Mouse (Mus musculus) ES-CJ7 (cell line): ENCODE data around the gene Kif26b.
A peak's percentile ranks its signal among the peaks of the same experiment; 100 is the strongest.

Experiments used
- DNase-seq: peaks from one replicate; pipeline ENCODE4 v3.0.0; 2011; ENCODE audit warnings: low read depth, low spot score

The Kif26b gene

DNA sequence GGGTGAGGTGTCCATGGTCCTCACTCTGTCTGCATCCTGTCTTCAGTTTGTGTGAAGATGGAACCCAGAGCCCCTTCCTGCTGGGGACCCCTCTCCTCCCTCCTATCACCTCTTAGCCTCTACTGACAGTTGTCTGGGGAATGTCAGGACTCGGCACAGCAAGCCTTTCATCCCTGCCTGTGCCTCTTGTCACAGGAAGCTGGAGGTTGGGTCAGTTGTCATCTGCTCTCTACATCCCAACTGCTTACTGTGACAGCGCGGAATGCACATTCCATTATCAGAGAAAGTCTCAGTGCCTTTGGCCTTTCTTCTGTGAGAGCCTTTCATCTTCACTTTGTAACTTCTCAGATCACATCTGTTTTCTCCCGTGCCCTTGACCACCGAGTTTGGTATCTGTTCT, 132.6 kb downstream of the Kif26b start:
- no peak for DNase-seq

DNA sequence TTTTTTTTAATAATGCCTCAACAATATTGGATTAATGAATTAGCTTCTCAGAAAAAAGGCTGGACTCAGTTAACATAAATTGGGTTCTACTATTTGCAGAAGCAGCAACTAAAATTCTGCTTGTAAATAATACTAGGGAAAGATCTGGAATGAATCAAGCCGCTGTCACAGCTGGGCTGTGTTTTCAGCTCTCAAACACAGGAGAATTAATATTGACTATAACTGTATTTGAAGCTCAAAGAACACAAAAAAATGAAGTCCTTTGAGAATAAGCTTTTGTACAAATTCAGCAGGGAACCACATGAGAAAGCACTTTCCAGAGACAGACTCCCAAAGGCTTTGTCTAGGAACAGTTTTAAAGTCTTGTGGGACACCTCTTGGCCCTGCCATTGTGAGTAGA, 134.6 kb downstream of the Kif26b start:
- no peak for DNase-seq

DNA sequence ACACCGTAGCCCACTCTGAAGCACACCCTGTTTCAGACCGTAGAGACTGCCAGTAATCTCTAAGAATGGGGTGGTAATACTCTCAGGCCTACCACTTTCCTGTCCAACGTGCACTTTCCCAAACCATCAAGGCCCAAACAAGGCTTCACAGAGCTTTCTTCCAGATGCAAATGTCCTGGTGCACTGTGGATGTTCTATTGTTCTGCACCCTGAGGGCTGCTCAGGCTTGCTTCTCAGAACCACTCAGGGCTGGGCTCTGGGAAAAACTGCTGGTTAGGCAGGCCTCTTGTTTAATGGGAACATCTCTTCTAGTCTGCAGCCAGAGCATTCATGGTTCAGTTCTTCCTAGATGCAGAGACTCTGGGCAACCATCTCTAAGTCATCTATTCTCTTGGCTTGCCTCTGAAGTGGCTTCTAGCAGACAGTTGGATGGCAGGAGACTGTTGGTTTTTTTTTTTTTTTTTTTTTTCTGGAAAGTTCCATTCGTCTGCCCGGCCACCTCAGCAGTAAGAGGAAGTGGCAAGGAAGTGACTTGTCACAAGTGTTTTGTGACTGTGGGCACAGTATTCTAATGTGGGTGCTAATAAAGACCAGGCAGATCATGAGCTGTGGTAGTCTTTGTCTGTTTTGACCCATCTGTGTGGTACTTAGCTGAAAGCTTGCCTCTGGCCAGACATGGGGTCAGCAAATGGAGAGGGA, 135.5 kb downstream of the Kif26b start:
- peak; percentile 57 for DNase-seq

DNA sequence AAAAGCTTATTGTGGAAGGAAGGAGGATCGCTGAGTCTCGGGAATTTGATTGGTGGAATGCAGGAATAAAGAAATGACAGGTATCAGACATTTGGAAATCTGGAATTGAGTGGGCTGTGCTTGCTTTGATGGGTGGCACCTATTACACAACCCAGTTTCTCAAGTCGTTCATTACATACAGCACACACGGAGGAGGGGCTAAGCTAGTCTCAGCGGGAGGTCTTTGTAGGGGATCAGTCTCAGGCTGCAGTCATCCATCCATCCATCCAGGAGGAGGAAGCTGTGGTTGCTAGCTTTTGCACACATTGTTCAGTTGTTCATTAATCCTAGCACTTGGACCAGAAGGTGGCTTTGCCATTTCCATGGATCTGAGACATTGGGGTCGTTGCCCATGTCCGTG, 137.6 kb downstream of the Kif26b start:
- no peak for DNase-seq

DNA sequence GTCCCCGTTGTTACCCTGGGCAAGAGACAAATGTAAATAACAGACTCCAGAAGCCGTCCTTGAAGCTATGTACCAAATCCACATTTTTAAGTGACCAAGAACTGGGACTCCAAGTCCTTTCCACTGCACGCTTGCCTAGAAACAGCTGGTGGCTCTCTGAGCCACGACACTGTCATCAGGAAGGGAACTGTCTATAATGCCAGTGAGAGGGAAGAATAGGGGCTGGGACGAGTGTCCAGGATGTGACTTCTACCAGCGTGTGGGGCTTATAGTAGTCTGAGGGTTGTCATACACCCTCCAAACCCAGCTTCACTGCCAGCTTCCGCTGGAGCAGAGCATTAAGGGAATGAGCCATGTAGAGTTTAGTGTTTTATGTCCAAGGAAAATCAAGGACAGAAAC, 138.9 kb downstream of the Kif26b start:
- no peak for DNase-seq

DNA sequence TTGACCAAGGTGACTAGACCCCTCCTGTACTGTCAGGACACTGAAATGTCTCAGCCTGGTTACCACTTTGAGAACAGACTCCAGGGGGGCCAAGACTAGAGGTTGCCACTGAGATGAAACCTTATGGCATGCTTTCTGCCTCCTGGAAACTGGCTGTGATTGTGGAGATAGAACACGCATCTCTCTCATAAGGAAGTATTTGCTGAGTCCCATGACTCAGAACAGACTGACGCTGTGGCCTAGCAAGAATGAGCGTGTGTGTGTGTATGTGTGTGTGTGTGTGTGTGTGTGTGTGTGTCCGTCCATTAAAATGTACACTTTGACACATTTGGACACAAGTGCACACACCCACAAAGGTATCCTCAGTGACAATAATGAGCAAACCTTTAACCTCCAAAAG, 140.0 kb downstream of the Kif26b start:
- DNase-seq, result no peak

DNA sequence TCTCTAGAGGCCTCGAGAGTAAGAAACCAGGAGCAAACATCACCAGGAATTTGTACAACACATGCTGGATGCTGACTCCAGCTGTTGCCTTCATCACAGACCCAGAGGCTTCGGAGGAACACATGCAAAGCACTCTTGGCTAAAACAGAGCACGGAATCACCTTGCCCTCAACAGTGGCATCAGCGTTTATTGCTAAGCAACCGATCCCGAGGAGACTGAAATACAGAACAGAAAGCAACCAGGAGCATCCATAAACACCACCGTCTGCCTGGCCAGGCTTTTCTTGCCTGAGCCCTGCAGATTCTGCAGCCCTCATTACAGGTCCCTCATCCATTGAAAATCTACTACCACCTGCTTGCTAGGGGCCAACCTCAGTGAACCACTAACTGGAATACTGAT, 144.1 kb downstream of the Kif26b start:
- no peak for DNase-seq

DNA sequence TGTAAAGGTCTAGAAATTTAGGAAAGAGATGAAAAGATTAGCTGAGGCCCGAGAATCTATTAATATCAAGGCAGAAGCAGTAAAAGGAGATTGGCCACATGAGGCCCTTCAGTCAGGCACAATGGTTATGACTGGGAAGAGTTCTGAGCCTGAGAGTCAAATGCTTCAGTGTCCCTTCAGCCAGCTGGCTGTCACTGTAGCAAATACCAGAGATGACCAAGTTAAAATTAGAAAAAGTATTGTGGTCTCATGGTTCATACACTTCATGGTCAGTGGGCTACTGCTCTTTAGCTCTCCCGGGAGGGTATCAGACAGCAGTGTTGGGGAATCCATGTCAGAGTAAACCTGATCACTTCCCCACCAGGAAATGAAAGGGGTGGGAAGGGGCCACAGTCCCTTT, 144.6 kb downstream of the Kif26b start:
- DNase-seq, result no peak

DNA sequence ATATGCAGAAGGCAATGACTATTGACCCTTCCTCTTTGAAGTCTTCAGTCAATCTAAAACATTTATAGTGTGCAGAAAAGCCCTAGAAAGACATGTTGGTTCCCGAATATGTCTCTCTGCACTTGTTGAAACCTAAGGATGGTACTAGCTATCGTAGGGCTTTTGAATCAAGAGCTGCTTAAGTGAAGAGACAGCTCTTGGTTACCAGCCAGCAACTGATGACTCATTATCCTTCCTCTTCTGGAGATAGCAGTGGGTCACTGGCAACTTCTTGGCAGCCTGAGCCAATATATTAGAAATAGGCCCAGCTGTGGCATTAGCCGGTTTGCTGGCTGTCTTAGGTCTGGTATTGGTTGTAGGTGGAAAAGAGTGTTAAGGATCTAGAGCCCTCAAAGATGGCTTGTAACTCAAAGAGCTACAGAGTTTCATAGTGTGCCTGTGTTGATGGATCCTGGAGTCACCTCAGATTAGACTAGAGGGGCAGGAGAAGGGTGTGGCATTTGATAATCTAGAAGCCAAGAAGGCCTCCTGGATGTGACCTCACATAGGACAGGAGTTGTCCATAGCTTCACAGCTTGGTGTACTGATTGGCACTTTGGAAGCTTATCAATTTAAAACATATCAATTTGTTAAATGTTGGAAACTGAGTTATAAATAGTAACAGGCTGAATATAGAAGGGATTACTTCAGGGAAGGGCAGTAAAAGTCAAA, 146.8 kb downstream of the Kif26b start:
- DNase-seq, result no peak

DNA sequence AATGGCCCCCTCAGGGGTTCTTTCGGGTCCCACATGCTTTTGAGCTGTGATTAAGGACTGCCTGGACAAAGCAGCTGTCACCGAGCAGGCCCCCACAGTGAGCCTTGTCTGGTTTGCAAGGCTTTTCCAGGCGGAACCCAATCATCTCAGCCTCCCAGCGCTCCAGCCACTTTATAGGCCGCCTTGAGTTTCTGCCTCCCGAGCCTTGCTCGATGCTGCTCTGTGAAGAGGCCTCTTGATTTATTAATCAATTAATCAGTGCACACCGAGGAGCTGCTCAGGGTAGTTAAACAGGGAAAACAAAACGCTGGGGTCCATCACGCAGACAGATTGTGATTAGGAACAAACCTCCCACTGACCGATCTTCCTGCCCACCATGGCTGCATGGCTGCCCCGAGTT, 148.2 kb downstream of the Kif26b start:
- no peak for DNase-seq

DNA sequence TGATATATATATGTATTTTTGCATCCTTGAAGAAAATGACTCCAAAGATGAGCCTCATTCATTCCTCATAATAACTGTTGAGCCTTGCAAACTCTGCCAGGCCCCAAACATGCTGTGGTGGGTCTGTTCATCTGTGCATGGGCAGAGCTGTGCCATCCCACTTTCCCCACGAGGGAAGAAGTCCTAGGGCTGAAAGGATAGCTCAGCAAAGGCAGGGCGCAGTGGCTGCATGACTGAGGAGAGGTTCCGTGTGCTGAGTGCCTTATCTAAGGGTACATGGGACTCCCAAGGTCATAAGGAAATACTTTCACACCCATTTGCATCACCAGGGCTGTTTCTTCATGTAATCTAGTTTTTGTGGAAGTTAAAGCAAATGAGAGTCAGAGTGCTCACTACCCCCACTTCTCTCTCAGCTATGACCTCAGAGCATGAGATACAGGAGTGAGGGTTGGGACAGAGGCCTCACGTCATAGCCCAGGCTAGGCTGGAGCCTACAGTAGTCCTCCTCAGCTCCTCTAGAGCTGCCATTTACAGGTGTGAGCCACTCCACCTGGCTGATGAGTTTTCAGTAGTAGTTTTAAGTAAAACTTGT, 148.8 kb downstream of the Kif26b start:
- no peak for DNase-seq

DNA sequence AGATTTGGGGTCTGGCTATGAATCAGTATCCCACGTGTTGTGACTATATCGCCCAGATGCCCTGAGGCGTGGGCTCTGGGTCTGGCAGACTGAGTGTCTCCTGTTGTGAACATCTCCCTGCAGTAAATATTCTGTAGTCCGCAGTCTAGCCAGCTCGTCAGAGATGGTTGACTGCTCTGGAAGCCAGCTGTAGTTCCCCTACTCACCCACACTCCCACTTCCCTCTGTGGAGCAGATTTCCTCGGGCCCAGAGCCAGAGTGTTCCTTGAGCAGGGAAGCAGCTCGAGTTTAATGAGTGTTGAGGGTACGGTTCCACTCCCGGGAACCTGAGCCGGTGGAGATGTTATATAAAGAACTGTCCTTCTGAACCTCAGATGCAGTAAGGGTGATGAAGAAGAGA, 154.7 kb downstream of the Kif26b start:
- DNase-seq, result no peak

DNA sequence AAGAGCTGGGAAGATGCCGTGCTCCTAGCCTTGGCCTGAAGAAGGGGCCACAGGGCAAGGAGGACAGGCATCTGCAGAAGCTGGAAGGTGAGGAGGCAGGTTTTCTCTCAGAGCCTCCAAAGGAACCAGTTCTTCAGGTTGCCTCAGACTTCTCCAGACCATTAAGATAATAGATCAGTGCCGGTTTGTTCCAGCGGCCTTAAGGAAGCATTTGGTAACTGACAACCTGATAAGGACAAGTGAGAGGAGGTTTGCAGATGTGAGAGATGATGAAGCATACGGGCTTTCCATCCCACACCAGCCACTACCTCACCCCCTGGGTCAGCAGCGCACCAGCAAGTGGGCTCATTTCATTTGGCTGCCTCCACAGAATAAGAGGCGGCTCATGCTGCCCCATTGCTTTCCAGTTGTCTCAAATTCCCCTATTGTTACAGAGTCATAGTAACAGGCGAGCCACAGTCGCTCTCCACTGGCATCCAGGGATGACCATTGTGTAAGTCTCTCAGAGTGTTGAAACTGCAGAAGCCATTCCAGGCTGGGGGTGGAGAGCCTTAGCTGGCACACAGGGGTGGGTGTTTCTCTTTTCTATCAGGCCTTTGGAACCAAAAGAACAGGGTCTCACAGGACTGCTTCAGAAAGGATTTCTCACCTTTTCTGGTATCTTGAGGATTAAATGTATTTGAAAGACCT, 156.2 kb downstream of the Kif26b start:
- no peak for DNase-seq

DNA sequence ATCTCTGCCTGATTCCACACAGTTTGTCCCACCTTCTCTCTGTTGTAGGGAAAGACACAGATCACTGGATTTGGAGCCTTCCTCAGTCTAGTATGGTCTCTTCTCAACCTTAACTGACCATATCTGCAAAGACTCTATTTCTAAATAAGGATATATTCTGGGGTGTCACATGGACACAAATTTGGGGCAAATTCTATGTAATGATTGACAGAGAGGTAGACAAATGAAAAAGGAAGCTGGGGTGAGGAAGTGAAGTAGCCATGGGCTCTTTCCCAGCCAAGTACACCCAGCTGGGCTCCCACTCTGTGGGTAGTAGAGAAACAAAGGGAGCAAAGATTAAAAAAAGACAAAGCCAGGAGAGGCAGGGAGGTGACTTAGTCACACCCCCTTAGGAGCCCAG, 158.0 kb downstream of the Kif26b start:
- DNase-seq, result no peak

DNA sequence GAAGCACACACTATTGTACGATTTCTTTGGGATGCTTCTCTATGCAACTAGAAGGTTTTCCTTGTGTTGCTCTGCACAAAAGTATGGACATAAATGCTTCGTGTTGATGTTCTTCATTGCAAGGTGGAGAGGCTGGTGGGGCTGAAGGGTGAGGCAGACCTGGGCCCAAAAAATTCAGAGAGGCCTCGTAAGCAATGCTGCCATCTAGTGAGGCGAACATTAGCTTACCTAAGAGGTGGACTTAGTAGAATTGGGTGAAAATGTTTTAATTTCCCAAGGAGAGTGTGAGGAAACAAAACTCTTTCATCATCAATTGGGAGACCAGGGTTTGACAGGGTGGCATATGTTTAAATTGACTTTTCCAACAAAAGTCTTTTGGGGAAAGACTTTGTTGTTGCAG, 160.6 kb downstream of the Kif26b start:
- DNase-seq, result peak; percentile 24

DNA sequence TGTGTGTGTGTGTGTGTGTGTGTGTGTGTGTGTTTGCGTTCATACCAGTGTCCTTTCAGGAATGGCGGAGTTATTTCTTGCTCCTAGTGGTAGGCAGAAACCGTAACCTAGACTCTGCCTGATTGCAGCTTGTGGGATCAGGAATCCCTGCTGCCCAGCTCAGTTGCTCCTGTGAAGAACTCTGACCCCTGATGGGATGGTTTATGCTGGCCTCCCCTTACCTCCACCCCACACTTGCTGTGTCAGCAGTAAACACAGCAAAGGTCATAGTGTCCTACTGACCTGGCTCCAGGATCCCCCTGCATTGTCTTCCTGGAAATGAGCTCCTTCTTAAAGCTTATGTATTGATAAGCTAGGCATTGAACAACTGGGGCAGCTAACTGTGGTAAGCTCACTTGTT, 162.8 kb downstream of the Kif26b start:
- no peak for DNase-seq

DNA sequence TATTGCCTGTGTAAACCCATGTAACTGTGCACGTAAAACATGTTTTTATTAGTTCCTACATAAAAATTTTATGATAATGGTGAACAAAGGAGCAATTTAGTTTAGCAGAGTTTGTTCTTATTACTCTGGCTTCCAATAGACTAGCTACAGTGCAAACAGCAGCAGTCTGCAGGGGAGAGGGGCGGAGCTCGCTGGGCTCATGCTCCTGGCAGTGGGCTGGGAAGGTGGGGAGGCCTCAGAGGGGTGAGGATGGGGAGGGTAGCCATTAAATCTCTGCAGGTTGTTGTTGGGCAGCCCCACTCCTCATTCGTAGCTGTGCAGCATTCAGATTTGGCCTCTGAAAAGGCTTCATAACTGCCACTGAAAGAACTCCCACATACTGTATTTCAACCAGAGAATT, 171.2 kb downstream of the Kif26b start:
- DNase-seq, result no peak

DNA sequence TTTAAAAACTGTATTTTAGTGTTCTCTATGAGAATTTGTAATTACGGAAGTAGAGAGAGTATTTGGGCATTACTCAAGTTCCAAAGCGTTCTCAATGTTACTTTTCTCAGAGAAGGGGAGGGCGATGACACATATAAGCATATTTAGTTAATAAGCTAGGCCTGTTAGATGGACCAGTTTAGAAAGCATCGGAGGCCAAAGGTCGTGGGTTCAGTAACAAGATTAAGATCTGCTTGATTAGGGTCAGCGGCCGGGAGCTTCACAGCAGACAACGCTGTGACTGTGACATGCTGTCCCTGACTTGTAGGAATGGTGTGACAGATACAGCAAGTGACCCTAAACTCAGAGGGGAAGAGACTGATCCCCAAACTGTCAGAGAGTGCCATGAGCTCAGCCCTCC, 174.6 kb downstream of the Kif26b start:
- no peak for DNase-seq

DNA sequence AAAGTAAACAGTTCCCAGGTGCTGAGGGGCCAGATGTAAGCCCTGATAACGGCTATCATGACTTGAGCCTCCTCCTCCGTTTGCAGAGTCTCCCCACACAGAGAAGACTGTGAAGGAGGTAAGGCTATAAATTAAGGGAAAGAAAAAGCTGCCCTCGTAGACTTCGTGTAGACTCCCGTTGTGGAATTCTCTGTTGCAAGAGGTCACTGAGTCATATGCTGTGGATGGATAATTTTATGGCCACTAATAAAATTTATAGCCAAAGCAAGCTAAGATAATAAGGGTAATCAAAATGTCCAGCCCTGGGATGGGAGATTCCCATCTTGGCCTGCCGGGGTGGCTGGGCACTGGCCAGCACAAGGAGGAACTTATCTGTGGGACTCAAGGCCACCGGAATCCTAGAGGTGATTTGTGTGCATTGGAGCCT, 179.0 kb downstream of the Kif26b start:
- no peak for DNase-seq

DNA sequence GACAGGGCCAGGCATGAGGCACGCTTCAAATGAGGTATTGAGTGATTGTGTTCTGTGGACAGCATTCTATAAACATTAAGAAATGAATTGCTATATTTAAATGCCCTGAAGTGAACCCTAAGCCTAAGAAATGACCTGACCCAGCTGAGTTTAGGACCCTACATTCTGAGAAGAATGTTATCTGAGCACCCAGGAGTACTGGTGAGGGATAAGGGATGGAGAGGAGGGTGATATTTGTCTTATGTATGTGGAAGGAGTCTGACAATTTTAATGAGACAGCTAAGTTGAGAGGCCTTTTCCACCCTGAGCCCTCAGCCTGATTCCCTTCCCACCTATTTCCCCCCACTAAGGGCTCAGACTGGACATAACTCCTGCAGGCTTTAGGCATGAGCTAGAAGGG, 179.4 kb downstream of the Kif26b start:
- DNase-seq, result no peak

DNA sequence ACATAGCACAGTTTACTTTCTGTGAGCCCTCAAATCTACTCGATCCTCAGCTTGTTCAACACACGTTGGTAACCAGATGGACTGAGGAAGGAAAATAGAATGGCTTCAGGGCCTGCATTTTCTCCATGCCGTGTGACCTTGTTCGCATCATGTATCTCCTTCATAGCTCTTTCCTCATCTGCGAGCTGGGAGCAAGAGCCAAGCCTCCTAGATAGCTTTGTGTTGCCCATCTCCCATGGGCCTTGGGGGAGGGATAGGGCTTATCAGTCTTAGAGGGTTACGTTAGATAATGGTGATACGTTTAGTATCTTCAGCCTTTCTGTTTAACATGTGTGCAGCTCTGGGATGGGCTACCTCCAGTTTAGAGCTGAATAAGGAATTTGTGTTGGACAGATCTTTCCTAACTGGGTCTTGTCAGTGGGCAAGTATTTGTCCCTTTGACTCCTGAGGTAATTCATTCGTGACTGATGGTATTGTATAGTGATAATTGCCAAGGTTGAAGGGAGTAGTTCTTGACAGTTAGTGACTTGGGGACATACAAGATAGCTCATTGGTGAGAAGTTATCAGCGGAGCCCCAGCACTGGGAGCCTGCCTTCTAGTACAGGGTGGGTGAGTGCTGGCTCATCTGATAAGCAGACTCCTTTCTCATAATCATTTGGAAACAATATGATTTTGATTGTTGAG, 183.4 kb downstream of the Kif26b start:
- DNase-seq, result no peak

DNA sequence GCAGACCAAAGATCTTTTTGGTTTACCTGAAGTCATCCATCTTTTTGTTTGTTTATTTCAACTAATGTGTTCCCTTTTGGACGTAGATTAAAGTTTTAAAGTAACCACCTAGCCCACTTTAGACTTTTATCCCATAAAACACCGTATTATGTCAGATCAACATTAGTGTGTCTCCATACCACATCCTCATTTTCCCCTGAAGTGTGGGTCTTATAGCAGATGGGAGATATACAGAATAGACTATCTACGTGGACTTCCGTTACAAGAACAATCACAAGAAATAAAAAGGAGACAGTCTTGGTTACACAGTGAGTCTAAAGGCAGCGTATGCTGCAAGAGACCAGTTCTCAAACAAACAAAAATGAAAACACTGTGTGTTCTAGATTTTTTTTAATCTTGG, 185.3 kb downstream of the Kif26b start:
- DNase-seq, result no peak
